Mouse (Mus musculus) heart, postnatal 0 days (tissue): Measurements from ENCODE around the gene Ppp1r15a.

Experiments used
- CTCF ChIP-seq: IDR thresholded peaks from 2 replicates; pipeline ENCODE4 v1.5.1; 2016; ENCODE audit warnings: antibody characterized with exemption, control low read depth, low read depth
- EP300 ChIP-seq: IDR thresholded peaks from 2 replicates; pipeline ENCODE4 v1.6.1; 2016; ENCODE audit warnings: antibody characterized with exemption, low read depth

DNA sequence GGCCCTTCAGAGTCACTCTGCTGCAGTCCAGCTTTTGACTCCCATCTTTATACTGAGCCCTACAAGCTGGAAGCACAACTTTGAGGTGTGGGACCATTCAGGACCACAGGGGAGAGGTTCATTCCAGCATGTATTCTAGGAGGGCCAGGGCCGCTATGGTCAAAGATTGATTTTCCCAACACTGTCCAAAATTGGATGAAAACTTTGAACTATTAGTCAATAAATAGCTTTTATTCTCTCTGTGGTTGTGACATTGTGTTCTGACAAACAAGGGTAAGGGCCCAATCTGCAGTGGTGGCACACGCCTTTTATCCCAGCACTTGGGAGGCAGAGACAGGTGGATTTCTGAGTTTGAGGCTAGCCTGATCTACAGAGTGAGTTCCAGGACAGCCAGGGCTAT lies 27.9 kb upstream of the Ppp1r15a start:
- no peak for TF ChIP-seq CTCF
- no peak for TF ChIP-seq EP300
